Mouse (Mus musculus): Measurements from ENCODE around the gene Pnpla2.

Pnpla2 gene

GRCm38 (mm10) chr7:141467230-141468030, 12.4 kb downstream of the Pnpla2 start, which contains the start of gene Cd151:
Gene Cd151, plus strand, starts transcription at chr7:141467392.
- DNase-seq (ENCODE audit: low spot score in 2 of 2) = peak; percentile 89 to 94

GRCm38 (mm10) chr7:141468164-141468521, 13.1 kb downstream of the Pnpla2 start:
- no peak for DNase-seq (ENCODE audit: low spot score in 2 of 2)

- DNase-seq (ENCODE audit: low spot score in 2 of 2) = peak in 1 of 2 experiments; percentile 56
Observed at GRCm38 (mm10) chr7:141468522-141469211, 13.7 kb downstream of the Pnpla2 start.

- DNase-seq (ENCODE audit: low spot score in 2 of 2) = no peak
Observed at GRCm38 (mm10) chr7:141469352-141469751, 14.4 kb downstream of the Pnpla2 start.

GRCm38 (mm10) chr7:141469901-141470636, 15.1 kb downstream of the Pnpla2 start:
- DNase-seq (ENCODE audit: low spot score in 2 of 2) = no peak

- DNase-seq (ENCODE audit: low spot score in 2 of 2) = no peak
Observed at GRCm38 (mm10) chr7:141470637-141470944, 15.6 kb downstream of the Pnpla2 start.

- no peak for DNase-seq (ENCODE audit: low spot score in 2 of 2)
Observed at GRCm38 (mm10) chr7:141471236-141471635, 16.2 kb downstream of the Pnpla2 start.

- DNase-seq (ENCODE audit: low spot score in 2 of 2) = no peak
Observed at GRCm38 (mm10) chr7:141472226-141472625, 17.2 kb downstream of the Pnpla2 start.

GRCm38 (mm10) chr7:141472763-141473162, 17.8 kb downstream of the Pnpla2 start:
- no peak for DNase-seq (ENCODE audit: low spot score in 2 of 2)

- no peak for DNase-seq (ENCODE audit: low spot score in 2 of 2)
Observed at GRCm38 (mm10) chr7:141474160-141474559, 19.2 kb downstream of the Pnpla2 start.

- DNase-seq (ENCODE audit: low spot score in 2 of 2) = peak; percentile 76 to 88
Observed at GRCm38 (mm10) chr7:141475011-141475804, 20.2 kb downstream of the Pnpla2 start, which contains the start of the genes Polr2l and Tspan4. Gene Polr2l, minus strand, starts transcription at chr7:141475132. Gene Tspan4, plus strand, starts transcription at chr7:141475240.

- DNase-seq (ENCODE audit: low spot score in 2 of 2) = no peak
Observed at GRCm38 (mm10) chr7:141475805-141476158, 20.8 kb downstream of the Pnpla2 start.

- DNase-seq (ENCODE audit: low spot score in 2 of 2) = peak; percentile 85 to 87
Observed at GRCm38 (mm10) chr7:141476226-141476980, 21.4 kb downstream of the Pnpla2 start.

- DNase-seq (ENCODE audit: low spot score in 2 of 2) = no peak
Observed at GRCm38 (mm10) chr7:141476981-141477370, 22.0 kb downstream of the Pnpla2 start.

- no peak for DNase-seq (ENCODE audit: low spot score in 2 of 2)
Observed at GRCm38 (mm10) chr7:141477578-141478269, 22.7 kb downstream of the Pnpla2 start.

GRCm38 (mm10) chr7:141478270-141478748, 23.3 kb downstream of the Pnpla2 start:
- no peak for DNase-seq (ENCODE audit: low spot score in 2 of 2)

GRCm38 (mm10) chr7:141480842-141481497, 26.0 kb downstream of the Pnpla2 start:
- no peak for DNase-seq (ENCODE audit: low spot score in 2 of 2)

GRCm38 (mm10) chr7:141481498-141482401, 26.8 kb downstream of the Pnpla2 start:
- DNase-seq (ENCODE audit: low spot score in 2 of 2) = no peak
